Mouse (Mus musculus): ENCODE data around the gene Jmy.

DNA sequence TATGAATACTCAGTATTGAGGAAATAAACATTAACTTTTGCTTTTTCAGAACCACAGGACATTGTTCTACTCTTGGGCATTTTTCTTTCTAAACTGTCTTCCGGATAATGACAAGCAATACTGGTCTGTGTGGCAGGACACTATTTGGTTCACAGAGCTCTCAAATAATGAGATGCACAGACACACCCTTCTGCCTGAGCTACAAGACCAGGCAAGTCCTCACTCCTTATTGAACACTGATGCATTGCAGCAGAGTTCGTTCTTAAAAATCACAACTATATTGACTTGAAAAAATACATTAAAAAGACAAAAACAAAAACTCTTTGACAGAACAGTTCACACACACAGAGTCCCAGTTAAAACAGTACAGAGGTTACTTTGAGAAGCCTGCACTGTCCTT lies 76.4 kb downstream of the Jmy start:
- no peak for TF ChIP-seq CTCF (IDR thresholded peaks at IDR 0.05; ENCODE audit: extremely low read depth, insufficient read depth, low read length)
- no peak for TF ChIP-seq POLR2A (IDR thresholded peaks at IDR 0.05; ENCODE audit: extremely low read depth, insufficient read depth, low read length)

Measured in cortical plate, adult 2 months (tissue).